In genomic region chr7:90042364-90042763, GRCm38 (mm10) we compare ENCODE assay signal across 10 mouse cellular contexts.
DNase-seq lines count a peak whose midpoint lies in the region; ATAC-seq and TF ChIP-seq lines count a peak whose summit lies in the region.
"Had no signal": no experiment of that assay in that cellular context is flagged by ENCODE, and none has a peak within 500 bp of the region (broad histone marks: within the 10 kb centered on the region; RNA-seq: fewer than 3 reads in every experiment).

No protein-coding gene starts in this region.

- H3K4me3 ChIP-seq in lung, embryonic 14.5 days (ENCODE audit: low read depth, low read length), result no peak overlapping the region
- H3K4me3 ChIP-seq in small intestine, adult 2 months (ENCODE audit: low read depth, low read length), result no peak overlapping the region

- no peak overlapping the region for H3K9ac ChIP-seq in lung, embryonic 14.5 days

- no peak for ATAC-seq in lung, embryonic 14.5 days (ENCODE audit: insufficient read depth)
- ATAC-seq in inflammation-experienced regulatory T-cells, adult 6 months, result peak; percentile 44

- no peak for TF ChIP-seq POLR2A in small intestine, adult 2 months (IDR thresholded peaks at IDR 0.05; ENCODE audit: low read depth, low read length)

- H3K36me3 ChIP-seq in lung, embryonic 14.5 days (ENCODE audit: insufficient read depth), result no peaks in the 10 kb centered on the region
- H3K36me3 ChIP-seq in small intestine, adult 2 months (ENCODE audit: control insufficient read depth, insufficient read depth, low read length), result no peaks in the 10 kb centered on the region

- H3K27ac ChIP-seq in lung, embryonic 14.5 days (ENCODE audit: low read depth), result peak overlapping the region; percentile 61
- peak overlapping the region; percentile 74; the same call in 1 of the 2 replicates for H3K27ac ChIP-seq in small intestine, adult 2 months (ENCODE audit: insufficient read depth, low read depth, low read length)

- no peak for DNase-seq in lung, embryonic 14.5 days
- no peak for DNase-seq in lung, adult 18-20 months
- DNase-seq in adipocyte (ENCODE audit: low spot score), result peak; percentile 34
- no peak for DNase-seq in adrenal gland, postnatal 14 days
- DNase-seq in adrenal gland, adult 8-10 months, result no peak
- DNase-seq in thymus, adult 18-20 months, result no peak
- DNase-seq: right cerebral cortex, postnatal 14 days had no signal

- WGBS in lung, embryonic 14.5 days, result 73% methylated on average over 7 of the region's 7 CpGs
- WGBS in small intestine, adult 2 months, result 77% methylated on average over 7 of the region's 7 CpGs

- no peaks in the 10 kb centered on the region for H3K9me3 ChIP-seq in lung, embryonic 14.5 days (ENCODE audit: low read depth, low read length)

- peaks cover 14% of the 10 kb centered on the region for H3K4me1 ChIP-seq in lung, embryonic 14.5 days (ENCODE audit: insufficient read depth)
- peaks cover 37% of the 10 kb centered on the region; the same call in 1 of the 2 replicates for H3K4me1 ChIP-seq in small intestine, adult 2 months (ENCODE audit: control insufficient read depth, insufficient read depth, insufficient read length, low read length)

- no peak overlapping the region for H3K4me2 ChIP-seq in lung, embryonic 14.5 days
- H3K4me2 ChIP-seq: midbrain, embryonic 11.5 days had no signal

- H3K27me3 ChIP-seq in lung, embryonic 14.5 days (ENCODE audit: insufficient read depth, low read length), result no peaks in the 10 kb centered on the region
- H3K27me3 ChIP-seq in small intestine, adult 2 months (ENCODE audit: control insufficient read depth, insufficient read depth, low read length), result no peaks in the 10 kb centered on the region

- TF ChIP-seq CTCF in lung, embryonic 14.5 days (IDR thresholded peaks at IDR 0.05; ENCODE audit: low read depth), result no peak
- no peak for TF ChIP-seq CTCF in small intestine, adult 2 months (IDR thresholded peaks at IDR 0.05; ENCODE audit: extremely low read depth, insufficient read length, insufficient replicate concordance, low read depth, low read length)
